Mouse (Mus musculus) lung, postnatal 0 days (tissue): ENCODE data around the gene Igfn1. TPM values are rescaled to one million over a fixed set of nuclear protein-coding genes. Genes with fewer than 3 reads are reported as not detected.

Experiments
- ATAC-seq: fragments of 200-750 bp; cut with Nextera tagmentation; 2 replicates; pipeline ENCODE4 v1.8.0; 2017; ENCODE audit warnings: moderate library complexity
- DNase-seq: peaks from one replicate; pipeline ENCODE4 v3.0.0-alpha.2; 2016; ENCODE audit warnings: low spot score
- H3K27ac ChIP-seq: fragments of 300-500 bp; sonication (generic); 2 replicates; pipeline ENCODE4 v1.5.1; 2014; ENCODE audit warnings: antibody characterized with exemption, mild to moderate bottlenecking, low read length, mixed read lengths
- H3K27me3 ChIP-seq: fragments of 300-500 bp; sonication (generic); replicated peaks from 2 replicates; pipeline ENCODE4 v1.6.1; 2014; ENCODE audit warnings: low read length, mixed read lengths; ENCODE audit not compliant: insufficient read depth
- H3K36me3 ChIP-seq: fragments of 300-500 bp; sonication (generic); 2 replicates; pipeline ENCODE4 v1.6.1; 2014; ENCODE audit warnings: low read length, mixed read lengths; ENCODE audit not compliant: insufficient read depth
- H3K4me1 ChIP-seq: fragments of 300-500 bp; sonication (generic); 2 replicates; pipeline ENCODE4 v1.6.1; 2014; ENCODE audit warnings: antibody characterized with exemption, low read depth, low read length, mixed read lengths; ENCODE audit not compliant: insufficient read depth
- H3K4me2 ChIP-seq: fragments of 300-500 bp; sonication (generic); replicated peaks from 2 replicates; pipeline ENCODE4 v1.6.1; 2014; ENCODE audit warnings: low read depth, mild to moderate bottlenecking, low read length, moderate library complexity, mixed read lengths
- H3K4me3 ChIP-seq: fragments of 300-500 bp; sonication (generic); 2 replicates; pipeline ENCODE4 v1.5.1; 2014; ENCODE audit warnings: low read depth, low read length
- H3K9ac ChIP-seq: fragments of 300-500 bp; sonication (generic); replicated peaks from 2 replicates; pipeline ENCODE4 v1.6.1; 2014; ENCODE audit warnings: low read depth, mild to moderate bottlenecking
- H3K9me3 ChIP-seq: fragments of 300-500 bp; sonication (generic); 2 replicates; pipeline ENCODE4 v1.6.1; 2016; ENCODE audit warnings: low read length, mixed read lengths
- CTCF ChIP-seq: IDR thresholded peaks from 2 replicates; pipeline ENCODE4 v1.5.1; 2016; ENCODE audit warnings: antibody characterized with exemption, mild to moderate bottlenecking
- EP300 ChIP-seq: IDR thresholded peaks from 2 replicates; pipeline ENCODE4 v1.6.1; 2016; ENCODE audit warnings: antibody characterized with exemption, mild to moderate bottlenecking, control low read depth
- WGBS: fragments of 180-500 bp; shearing (Covaris S2); extraction: QIAGEN DNeasy Blood & Tissue Kit; methylation state at CpG from one replicate; pipeline ENCODE4 v1.1.7; 2014; 5-methylcytosine and 5-hydroxymethylcytosine counted together
- polyA plus RNA-seq: library from polyadenylated mRNA; unstranded; fragments of >200 nt; fragmentation: Nextera tagmentation; extraction: Ambion mirVana; gene quantifications from 2 replicates; pipeline ENCODE4 v1.2.1, GENCODE M21; 2015

The Igfn1 gene
- polyA plus RNA-seq, 1 experiment from 2014 or later, result not detected

GRCm38 (mm10) chr1:135929876-135930275 lies 76.3 kb downstream of the Igfn1 start:
- Histone ChIP-seq H3K27ac (no peak overlapping the region), H3K27me3 (no peaks in the 10 kb centered on the region), H3K4me3 (no peak overlapping the region), H3K4me2 (no peak overlapping the region), H3K36me3 (no peaks in the 10 kb centered on the region), H3K9me3 (no peaks in the 10 kb centered on the region), H3K9ac (no peak overlapping the region), H3K4me1 (no peaks in the 10 kb centered on the region)
- TF ChIP-seq CTCF (no peak), EP300 (no peak)
- ATAC-seq (no peak), DNase-seq (no peak)
- WGBS, result 55% methylated on average over 3 of the region's 3 CpGs

- no peak overlapping the region for H3K4me2 ChIP-seq
- H3K9me3 ChIP-seq, result no peaks in the 10 kb centered on the region
- no peak overlapping the region for H3K27ac ChIP-seq
- H3K4me1 ChIP-seq, result no peaks in the 10 kb centered on the region
- TF ChIP-seq CTCF (no peak), EP300 (no peak)
- ATAC-seq, result no peak
- no peak overlapping the region for H3K9ac ChIP-seq
- H3K27me3 ChIP-seq, result 0 out of 2 replicates have a peak, but pooled peaks cover 5% of the 10 kb centered on the region
- H3K36me3 ChIP-seq, result no peaks in the 10 kb centered on the region
- 60% methylated on average over 5 of the region's 5 CpGs for WGBS
- no peak overlapping the region for H3K4me3 ChIP-seq
- DNase-seq, result no peak
These were observed 80.3 kb downstream of the Igfn1 start for GRCm38 (mm10) chr1:135925848-135926247.

GRCm38 (mm10) chr1:135924377-135924994 lies 81.7 kb downstream of the Igfn1 start:
- TF ChIP-seq EP300 (no peak), CTCF (no peak)
- Histone ChIP-seq H3K4me1 (no peaks in the 10 kb centered on the region), H3K36me3 (no peaks in the 10 kb centered on the region), H3K4me2 (no peak overlapping the region), H3K27me3 (peaks cover 15% of the 10 kb centered on the region; the same call in 1 of the 2 replicates), H3K9ac (no peak overlapping the region), H3K9me3 (no peaks in the 10 kb centered on the region), H3K4me3 (no peak overlapping the region), H3K27ac (no peak overlapping the region)
- WGBS, result 56% methylated on average over 5 of the region's 5 CpGs
- no peak for ATAC-seq
- DNase-seq, result no peak

- H3K4me2 ChIP-seq, result no peak overlapping the region
- TF ChIP-seq EP300 (no peak), CTCF (no peak)
- no peak overlapping the region for H3K27ac ChIP-seq
- WGBS, result 72% methylated on average over 7 of the region's 7 CpGs
- H3K9me3 ChIP-seq, result no peaks in the 10 kb centered on the region
- DNase-seq, result no peak
- ATAC-seq, result no peak
- no peaks in the 10 kb centered on the region; the same call in 1 of the 2 replicates for H3K4me1 ChIP-seq
- no peaks in the 10 kb centered on the region for H3K36me3 ChIP-seq
- H3K9ac ChIP-seq, result no peak overlapping the region
- no peak overlapping the region for H3K4me3 ChIP-seq
- peaks cover 27% of the 10 kb centered on the region for H3K27me3 ChIP-seq
These were observed 82.9 kb downstream of the Igfn1 start for GRCm38 (mm10) chr1:135923229-135923628.

- DNase-seq (peak; percentile 25), ATAC-seq (peak; percentile 61)
- no peak for TF ChIP-seq EP300
- TF ChIP-seq CTCF, result no peak
- H3K36me3 ChIP-seq, result no peaks in the 10 kb centered on the region
- H3K4me1 ChIP-seq, result no peaks in the 10 kb centered on the region; the same call in 1 of the 2 replicates
- no peak within 1 kb of the TSS for H3K9ac ChIP-seq
- peak within 1 kb of the TSS; percentile 24 for H3K4me3 ChIP-seq
- peaks cover 48% of the 10 kb centered on the region for H3K27me3 ChIP-seq
- no peak within 1 kb of the TSS for H3K27ac ChIP-seq
- under 1% methylated on average over 51 of the region's 67 CpGs for WGBS
- H3K4me2 ChIP-seq, result peak within 1 kb of the TSS; percentile 46
- H3K9me3 ChIP-seq, result no peaks in the 10 kb centered on the region
These were observed 87.3 kb downstream of the Igfn1 start, which contains the start of gene Pkp1 for GRCm38 (mm10) chr1:135918644-135919407. TSS of gene Pkp1 (minus strand) at chr1:135919207.

GRCm38 (mm10) chr1:135917206-135917605 lies 88.9 kb downstream of the Igfn1 start:
- H3K27ac ChIP-seq, result no peak overlapping the region
- no peaks in the 10 kb centered on the region for H3K36me3 ChIP-seq
- DNase-seq (no peak), ATAC-seq (no peak)
- 16% methylated on average over 5 of the region's 5 CpGs for WGBS
- H3K4me1 ChIP-seq, result no peaks in the 10 kb centered on the region; the same call in 1 of the 2 replicates
- H3K9ac ChIP-seq, result no peak overlapping the region
- H3K27me3 ChIP-seq, result peaks cover 43% of the 10 kb centered on the region
- H3K9me3 ChIP-seq, result no peaks in the 10 kb centered on the region
- no peak overlapping the region for H3K4me2 ChIP-seq
- H3K4me3 ChIP-seq, result no peak overlapping the region
- TF ChIP-seq CTCF, result no peak
- TF ChIP-seq EP300, result no peak
